Mouse (Mus musculus) liver, postnatal 0 days (tissue): ENCODE data around the gene Caskin2.
A peak's percentile ranks its signal among the peaks of the same experiment; 100 is the strongest.

Source experiments
- CTCF ChIP-seq: sonication (generic); IDR thresholded peaks from 2 replicates; pipeline ENCODE4 v1.5.1; 2016; ENCODE audit warnings: antibody characterized with exemption, low read depth
- EP300 ChIP-seq: IDR thresholded peaks from 2 replicates; pipeline ENCODE4 v1.6.1; 2016; ENCODE audit warnings: antibody characterized with exemption, low read depth, mild to moderate bottlenecking

DNA sequence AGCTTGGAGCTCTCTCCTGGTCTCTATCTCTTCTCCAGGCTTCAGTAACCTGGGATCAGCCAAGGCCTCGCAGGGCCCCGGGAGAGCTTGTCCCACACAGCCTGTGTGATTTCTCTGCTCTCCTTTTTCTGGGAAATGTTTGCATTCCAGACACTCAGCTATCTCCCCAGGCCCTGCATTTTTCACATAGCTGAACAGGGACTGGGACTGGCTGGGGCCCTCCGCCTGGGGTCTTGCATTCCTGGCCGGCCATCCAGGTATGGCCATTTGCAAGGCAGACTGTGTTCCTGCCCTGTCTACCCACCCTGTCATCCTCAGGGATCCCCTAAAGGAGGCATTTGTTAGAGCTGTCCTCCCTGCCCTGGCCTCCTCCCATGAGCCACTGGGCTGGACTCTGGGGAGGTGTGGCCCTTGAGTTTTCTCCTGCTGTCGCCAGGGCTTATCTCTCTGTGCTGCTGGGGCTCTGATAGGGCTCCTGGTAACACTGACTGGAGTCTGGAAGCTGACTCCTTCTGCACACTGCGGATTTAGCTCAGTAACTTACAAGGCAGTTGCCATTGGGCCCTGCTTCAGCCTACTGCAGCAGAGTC lies 28.6 kb upstream of the Caskin2 start:
- no peak for TF ChIP-seq CTCF
- 0 out of 2 replicates have a peak, but pooled peaks have one; percentile 24 for TF ChIP-seq EP300
